Mouse (Mus musculus): ENCODE measurements around the gene Tecr. TPM values are rescaled to one million over a fixed set of nuclear protein-coding genes. Genes with fewer than 3 reads are reported as not detected.
"Not testable (repeated sequence)": the region's sequence is repeated elsewhere in the genome, so short reads cannot be mapped to it uniquely, and the experiment has no call there.

Gene Tecr
- polyA plus RNA-seq, 1 experiment: 779 TPM

DNA sequence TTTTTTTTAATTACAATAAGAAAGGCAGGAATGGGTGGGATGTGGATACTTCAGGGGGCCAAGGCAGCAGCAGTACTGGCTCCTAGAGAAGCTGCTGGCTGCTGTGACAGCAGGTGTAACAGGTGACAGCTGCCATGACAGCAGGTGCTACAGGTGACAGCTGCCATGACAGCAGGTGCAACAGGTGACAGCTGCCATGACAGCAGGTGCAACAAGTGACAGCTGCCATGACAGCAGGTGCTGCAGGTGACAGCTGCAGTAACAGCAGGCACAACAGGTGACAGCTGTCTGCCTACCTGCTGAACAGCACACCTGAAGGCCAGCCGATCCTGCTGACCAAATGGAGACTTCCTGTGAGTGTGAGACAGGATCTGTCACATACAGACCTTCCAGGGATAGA lies 23.0 kb downstream of the Tecr start:
- DNase-seq (ENCODE audit: extremely low spot score in 1 of 2, low spot score in 1 of 2): no peak

- no peak for DNase-seq (ENCODE audit: extremely low spot score in 1 of 2, low spot score in 1 of 2)
Measured at GRCm38 (mm10) chr8:83583236-83583635, 24.5 kb downstream of the Tecr start.

DNA sequence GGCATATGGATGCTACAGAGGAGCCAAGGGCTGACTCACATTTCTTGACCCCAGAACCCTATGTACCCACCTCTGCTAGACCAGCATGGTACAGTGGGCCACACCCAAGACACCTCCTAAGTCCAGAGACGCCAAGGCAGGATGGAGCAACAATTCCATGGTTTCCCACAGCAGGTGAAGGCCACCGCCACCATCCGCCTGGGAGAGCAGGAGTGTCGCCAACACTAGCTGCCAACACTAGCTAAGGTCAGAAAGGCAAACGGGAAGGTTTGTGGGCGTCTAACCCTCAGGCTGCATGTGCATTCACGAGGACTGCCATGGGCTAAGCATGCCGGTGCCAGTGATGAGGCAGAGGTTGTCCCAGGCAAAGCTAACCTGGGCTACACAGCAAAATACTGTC lies 25.5 kb downstream of the Tecr start:
- no peak for DNase-seq (ENCODE audit: extremely low spot score in 1 of 2, low spot score in 1 of 2)

DNA sequence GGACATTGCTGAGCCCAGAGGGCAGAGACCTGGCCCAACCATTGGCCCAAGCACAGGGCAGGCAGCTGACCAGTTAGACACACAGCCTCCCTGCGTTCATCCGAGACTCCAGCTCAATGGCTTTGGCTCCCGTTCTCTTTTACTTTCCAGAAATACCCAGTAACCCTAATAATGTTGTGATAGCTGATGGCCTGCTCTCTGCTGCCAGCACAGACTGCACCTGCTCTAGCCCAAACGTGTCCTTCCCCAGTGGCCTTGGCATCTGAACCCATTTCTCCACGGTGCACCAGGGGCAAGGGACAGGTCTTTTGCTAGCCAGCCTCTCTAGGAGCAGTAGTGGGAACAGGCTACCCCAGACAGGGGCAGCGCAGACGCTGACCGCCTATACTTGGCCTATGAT lies 26.9 kb downstream of the Tecr start:
- no peak for DNase-seq (ENCODE audit: extremely low spot score in 1 of 2, low spot score in 1 of 2)

DNA sequence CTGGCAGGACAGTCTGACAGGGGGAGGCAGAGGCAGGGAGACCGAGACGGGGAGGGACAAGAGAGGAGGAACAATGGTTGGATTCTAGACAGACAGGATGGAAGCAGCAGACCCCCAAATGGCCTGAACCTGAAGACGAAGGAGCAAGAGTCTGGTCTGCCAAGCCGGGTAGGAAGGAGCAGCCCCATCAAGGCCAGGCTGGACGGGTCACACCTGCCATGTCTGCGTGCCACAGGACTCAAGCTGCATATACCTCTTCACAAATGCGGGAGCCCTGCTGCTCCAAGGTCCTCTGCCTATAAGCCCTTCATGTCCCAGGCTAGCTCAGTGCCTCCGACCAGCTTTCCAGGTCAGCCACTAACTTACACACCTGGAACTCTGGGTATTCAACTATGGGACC lies 28.1 kb downstream of the Tecr start:
- no peak for DNase-seq (ENCODE audit: extremely low spot score in 1 of 2, low spot score in 1 of 2)

- DNase-seq (ENCODE audit: extremely low spot score in 1 of 2, low spot score in 1 of 2): peak in 1 of 2 experiments; percentile 1
Measured at GRCm38 (mm10) chr8:83578131-83579055, 29.4 kb downstream of the Tecr start.

DNA sequence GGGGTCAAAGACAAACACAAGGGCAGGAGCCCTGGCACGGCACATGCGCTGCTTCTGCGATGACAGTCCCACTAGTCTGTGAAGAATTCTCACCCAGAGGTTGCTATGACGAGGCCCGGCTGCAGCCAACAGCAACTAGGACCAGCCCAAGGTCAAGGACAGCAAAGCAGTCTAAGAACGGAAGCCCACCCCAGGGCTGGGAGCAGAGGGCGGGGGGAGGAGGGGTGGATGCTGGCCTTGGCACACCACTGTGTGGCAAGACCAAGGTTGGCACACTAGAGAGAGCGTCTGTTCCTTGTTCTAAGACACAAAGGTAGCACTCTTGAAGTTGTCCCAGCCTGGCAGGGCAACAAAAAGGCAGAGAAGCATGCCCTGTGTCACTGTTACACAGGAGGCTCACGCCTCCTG lies 30.4 kb downstream of the Tecr start:
- DNase-seq (ENCODE audit: extremely low spot score in 1 of 2, low spot score in 1 of 2): peak in 1 of 2 experiments; percentile 1

DNA sequence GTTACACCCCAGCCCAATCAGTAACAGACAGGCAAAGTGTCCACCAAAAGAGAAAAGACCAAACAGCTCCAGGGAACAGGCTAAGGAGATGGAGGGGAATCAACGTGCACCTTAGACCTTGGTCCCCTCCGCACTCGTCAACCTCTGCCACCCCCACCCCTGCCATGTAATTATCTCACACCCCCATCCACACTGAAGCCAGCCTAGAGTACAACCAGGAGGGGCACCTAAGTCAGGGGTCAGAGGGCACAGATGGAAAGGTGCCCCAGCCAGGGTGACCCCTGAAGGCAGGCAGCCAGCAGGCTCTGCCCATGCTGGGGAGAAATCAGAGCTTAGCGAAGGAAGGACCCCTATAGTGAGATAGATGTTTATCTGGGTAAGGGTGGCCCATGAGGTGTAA lies 30.9 kb downstream of the Tecr start:
- DNase-seq (ENCODE audit: extremely low spot score in 1 of 2, low spot score in 1 of 2): no peak

DNA sequence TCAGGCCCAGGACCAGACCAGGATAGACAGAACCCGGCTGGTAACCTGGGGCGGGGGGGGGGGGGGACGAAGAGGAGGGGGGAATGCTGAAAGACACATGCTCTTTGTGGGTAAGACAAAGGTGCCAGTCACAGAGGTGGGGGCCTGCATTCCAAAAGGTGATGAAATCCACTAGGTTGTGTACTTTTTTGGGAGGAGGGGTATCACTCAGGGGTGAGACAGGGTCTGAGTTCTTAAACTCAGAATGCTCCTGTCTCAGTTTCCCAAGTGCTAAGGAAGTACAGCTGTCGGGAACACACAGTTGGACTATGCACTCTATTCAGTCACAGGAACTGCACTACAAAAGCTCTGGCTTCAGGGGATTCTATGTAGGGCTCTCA lies 31.3 kb downstream of the Tecr start:
- DNase-seq (ENCODE audit: extremely low spot score in 1 of 2, low spot score in 1 of 2): peak in 1 of 2 experiments; percentile 0

DNA sequence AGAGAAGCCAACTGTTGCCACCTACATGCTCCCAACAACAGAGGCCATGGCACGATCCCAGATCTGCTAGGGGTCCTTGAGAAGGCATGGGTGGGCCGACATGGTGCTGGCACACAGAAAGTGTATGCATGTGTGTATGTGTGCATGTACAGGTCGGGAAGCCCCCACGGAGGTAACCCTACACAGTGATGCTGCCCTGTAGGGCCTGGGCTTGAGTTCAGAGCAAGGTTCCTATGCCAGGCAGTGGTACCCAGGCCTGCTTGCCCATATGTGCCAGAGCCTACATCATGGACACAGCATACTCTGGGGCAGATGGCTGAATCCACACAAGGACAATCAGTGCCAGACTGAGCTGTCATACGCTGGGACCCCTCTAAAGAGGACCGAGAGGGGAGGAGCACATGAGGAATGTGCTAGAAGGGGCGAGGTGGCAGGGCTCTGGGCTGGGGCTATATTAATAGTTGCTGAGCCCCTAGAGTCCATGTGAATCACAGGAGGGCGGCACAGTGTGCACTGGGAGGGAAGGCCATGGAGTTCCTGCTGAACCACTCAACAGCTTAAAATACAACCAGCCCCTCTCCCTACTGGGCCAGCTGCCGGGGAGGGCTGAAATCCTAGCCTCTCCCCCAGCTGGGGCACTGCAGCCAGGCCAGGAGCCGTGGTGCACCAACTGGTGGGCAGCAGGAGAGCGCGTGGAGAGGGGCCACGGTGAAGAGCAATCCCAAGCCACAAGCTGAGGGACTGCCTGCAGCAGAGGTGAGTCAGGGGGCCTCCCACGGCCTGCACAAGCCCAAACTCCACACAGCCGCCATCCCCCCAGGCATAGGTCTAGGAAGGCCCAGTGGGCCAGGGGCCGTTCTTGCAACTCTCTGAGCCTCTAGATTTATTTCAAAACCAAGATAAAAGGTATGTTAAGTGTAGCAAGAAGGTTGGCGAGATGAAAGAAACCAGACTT lies 31.9 kb downstream of the Tecr start:
- peak in 1 of 2 experiments; percentile 1 for DNase-seq (ENCODE audit: extremely low spot score in 1 of 2, low spot score in 1 of 2)

GRCm38 (mm10) chr8:83574631-83575315 lies 33.0 kb downstream of the Tecr start:
- peak; percentile 0 to 1 for DNase-seq (ENCODE audit: extremely low spot score in 1 of 2, low spot score in 1 of 2)

DNA sequence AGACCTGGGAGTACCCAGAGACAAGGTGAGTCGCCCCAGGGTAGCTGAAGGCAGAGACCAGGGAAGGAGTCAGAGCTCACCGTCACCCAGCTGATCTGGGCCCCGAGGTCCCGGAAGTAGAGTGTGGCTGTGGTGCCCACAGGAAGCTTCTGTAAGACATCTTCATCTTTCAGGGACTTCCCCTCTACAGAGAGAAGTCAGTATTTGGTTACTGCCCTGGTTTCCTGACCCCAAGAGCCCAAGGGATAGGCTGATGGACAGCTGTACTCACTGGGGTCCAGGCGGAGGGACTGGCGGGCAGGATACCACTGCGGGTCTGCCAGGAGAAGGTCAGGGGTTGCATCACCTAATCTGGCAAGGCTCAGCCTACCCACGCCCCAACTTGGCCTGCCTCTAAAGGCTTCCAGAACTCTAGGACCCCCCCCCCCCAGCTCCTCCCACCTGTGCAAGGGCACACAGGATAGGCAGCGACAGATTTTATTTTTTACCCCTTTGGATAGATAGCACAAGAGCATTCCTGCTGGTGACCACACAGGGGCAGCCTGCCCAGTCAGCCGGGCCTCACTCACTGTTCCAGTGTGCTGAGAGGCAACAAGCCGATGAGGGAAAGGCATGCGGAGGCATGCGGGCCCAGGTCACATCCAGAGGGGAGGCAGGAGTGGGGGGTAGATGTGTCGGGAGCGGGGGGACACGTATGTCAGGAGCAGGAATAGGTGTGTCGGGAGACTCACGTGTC lies 34.5 kb downstream of the Tecr start:
- peak; percentile 1 to 32 for DNase-seq (ENCODE audit: extremely low spot score in 1 of 2, low spot score in 1 of 2)

DNA sequence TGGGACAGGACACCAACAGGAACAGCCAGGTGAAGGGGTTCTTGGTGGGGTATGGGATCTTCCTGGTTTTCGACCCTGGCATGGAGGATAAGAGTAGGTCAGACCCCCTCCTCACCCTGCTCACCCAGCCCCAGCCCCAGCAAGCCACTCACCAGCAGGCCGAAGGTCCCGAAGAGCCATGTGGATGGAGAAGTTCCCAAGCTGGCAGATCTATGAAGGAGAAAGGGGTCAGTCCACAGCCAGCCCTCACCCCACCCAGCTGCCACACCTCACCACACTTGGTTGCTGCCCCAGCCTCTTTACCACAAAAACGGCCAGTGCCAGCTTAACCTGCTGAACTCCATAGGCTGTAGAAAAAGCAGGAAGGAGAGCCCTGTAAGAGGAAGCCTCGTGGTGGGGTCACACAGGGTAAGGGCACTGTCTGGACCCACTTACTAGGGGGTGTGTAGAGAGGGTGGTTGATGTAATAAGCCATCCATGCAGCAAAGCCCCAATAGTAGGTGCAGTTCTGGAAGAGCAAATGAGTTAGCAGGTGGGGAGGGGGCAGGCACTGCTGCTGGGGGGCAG lies 35.4 kb downstream of the Tecr start:
- no peak for DNase-seq (ENCODE audit: extremely low spot score in 1 of 2, low spot score in 1 of 2)

GRCm38 (mm10) chr8:83571791-83572190 lies 36.0 kb downstream of the Tecr start:
- DNase-seq (ENCODE audit: extremely low spot score in 1 of 2, low spot score in 1 of 2): no peak

GRCm38 (mm10) chr8:83571001-83571340 lies 36.8 kb downstream of the Tecr start:
- not testable (repeated sequence) for DNase-seq (ENCODE audit: extremely low spot score in 1 of 2, low spot score in 1 of 2)

- DNase-seq (ENCODE audit: extremely low spot score in 1 of 2, low spot score in 1 of 2): no peak
Measured at GRCm38 (mm10) chr8:83570272-83571000, 37.3 kb downstream of the Tecr start.

DNA sequence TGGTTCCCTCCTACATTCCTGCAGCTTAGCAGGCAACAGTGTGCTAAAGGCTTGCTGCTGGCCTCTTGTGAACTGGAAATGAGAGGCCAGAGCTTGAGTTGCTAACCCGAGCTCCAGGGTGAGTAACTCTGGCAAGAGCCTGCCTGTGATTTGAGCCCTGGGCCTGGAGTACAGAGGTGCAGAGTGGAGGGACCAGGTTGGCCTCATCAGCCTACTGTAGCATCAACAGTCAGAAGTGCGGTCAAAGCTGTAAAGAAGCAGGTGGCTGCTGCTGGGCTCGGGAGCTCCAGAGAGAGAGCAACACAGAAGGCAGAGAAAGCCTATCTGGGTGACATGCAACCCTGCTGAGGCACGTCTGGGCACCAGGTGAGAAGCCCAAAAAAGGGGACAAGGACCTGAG lies 38.6 kb downstream of the Tecr start:
- DNase-seq (ENCODE audit: extremely low spot score in 1 of 2, low spot score in 1 of 2): no peak

DNA sequence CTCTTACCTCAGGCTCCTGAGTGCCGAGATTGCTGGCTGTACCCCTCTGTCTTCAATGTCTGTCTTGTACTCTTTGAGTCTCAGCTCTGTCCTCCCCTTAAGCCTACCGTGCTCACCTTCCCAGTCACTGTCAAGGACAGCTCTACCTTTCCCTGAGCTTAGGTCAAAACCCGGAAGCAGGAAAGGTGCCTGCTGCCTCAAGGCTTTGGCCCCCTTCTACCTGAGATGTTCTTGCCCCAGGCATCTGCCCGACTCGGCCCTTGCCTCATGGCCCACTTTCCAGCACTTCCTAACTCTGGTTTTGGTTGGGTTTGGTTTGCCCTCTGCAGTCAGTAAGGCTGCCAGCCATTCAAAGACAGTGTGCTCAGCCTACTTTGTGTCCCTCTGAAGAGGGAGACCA lies 39.0 kb downstream of the Tecr start:
- DNase-seq (ENCODE audit: extremely low spot score in 1 of 2, low spot score in 1 of 2): no peak

- no peak for DNase-seq (ENCODE audit: extremely low spot score in 1 of 2, low spot score in 1 of 2)
Measured at GRCm38 (mm10) chr8:83568128-83568527, 39.6 kb downstream of the Tecr start.

Measured in frontal cortex, adult 2 months (tissue).